Mouse (Mus musculus): Measurements from ENCODE around the gene Maz.

The Maz gene

DNA sequence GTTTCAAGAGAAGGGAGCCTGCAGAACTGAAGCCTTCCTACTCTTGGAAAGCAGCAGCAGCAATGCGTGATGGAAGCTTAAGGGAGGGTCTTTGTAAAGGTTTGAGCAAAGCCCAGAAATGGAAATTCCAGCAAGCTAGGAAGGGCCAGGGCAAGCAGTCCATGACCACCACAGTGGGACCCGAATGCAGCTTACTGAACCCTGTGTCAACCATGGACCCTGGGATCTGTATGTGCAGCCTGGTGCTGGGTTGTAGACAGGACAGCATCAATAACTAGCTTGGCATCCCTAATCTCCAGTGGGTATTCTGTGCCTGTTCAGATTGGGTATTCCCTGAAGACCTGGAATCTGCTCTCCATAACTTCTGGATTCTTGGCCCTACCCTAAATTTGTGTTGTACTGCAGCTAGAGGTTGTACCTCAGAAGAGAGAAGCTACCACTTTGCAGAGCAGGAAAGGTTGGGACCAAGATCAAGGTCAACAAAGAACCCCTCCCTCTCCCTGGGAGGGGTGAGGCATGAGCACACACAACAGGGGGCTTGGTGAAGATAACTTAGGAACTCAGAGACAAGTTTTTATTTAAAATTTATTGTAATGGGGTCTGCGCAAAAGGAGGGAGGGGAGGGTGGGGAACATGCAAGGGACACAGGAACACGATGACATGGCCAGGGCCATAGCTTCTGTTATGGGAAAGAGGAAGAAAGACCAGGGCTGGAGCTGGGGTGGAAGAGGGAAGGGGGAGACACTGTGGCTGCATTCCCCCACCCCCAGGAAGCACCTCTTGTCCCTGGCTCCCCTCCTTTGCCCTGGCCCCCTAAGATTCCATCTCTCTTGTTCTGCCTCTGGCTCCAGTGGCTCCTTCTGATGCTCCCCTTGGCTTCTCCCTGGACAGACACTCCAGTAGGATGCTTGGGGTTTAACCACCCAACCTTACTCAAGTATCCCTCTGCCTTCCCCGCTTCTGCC, 5.0 kb downstream of the Maz start:
- peak in 1 of 2 experiments; percentile 56 for DNase-seq (ENCODE audit: low spot score in 2 of 2)

DNA sequence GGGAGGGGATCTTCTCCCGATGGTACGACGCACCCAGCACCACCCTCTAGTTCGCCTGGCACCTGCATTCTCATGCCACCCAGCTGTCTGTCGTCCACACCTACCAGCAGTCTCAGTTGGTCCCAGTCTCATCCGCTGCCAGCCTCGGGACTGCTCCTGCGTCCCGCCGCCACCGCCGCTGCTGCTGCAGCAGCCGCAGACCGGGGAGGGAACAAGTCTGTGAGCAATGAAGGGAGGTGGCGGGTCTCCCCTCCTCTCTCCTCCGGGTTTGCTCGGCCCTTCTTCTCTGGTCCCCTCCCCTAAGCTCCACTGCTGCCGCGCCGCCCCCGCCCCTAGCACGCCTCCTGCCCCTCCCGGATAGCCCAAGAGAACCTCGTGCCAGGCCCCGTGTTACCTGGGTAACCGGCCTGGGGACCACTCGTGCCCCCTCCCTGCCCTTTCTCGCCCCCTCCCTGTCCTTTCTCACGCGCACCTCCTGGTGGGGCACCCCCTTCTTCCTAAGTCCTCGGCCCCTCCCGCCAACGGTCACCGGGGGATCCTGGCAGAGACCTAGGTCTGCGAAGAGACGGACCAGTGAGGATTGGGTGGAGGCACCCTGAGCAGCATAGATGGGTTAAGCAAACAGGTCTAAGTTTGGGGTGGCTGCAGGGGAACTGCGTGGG, 5.8 kb downstream of the Maz start, which contains the start of the genes Gm42742 and Prrt2:
Gene Gm42742 (minus strand): TSS at position 197 of the 662 bp plus-strand sequence.
Gene Prrt2 (minus strand): TSS at position 311 of the 662 bp plus-strand sequence.
- peak; percentile 86 to 90 for DNase-seq (ENCODE audit: low spot score in 2 of 2)

GRCm38 (mm10) chr7:127020491-127020890, 6.3 kb downstream of the Maz start:
- DNase-seq (ENCODE audit: low spot score in 2 of 2), result peak in 1 of 2 experiments; percentile 49

GRCm38 (mm10) chr7:127020031-127020430, 6.8 kb downstream of the Maz start:
- peak in 1 of 2 experiments; percentile 51 for DNase-seq (ENCODE audit: low spot score in 2 of 2)

- no peak for DNase-seq (ENCODE audit: low spot score in 2 of 2)
Measured at GRCm38 (mm10) chr7:127019306-127019960, 7.4 kb downstream of the Maz start.

DNA sequence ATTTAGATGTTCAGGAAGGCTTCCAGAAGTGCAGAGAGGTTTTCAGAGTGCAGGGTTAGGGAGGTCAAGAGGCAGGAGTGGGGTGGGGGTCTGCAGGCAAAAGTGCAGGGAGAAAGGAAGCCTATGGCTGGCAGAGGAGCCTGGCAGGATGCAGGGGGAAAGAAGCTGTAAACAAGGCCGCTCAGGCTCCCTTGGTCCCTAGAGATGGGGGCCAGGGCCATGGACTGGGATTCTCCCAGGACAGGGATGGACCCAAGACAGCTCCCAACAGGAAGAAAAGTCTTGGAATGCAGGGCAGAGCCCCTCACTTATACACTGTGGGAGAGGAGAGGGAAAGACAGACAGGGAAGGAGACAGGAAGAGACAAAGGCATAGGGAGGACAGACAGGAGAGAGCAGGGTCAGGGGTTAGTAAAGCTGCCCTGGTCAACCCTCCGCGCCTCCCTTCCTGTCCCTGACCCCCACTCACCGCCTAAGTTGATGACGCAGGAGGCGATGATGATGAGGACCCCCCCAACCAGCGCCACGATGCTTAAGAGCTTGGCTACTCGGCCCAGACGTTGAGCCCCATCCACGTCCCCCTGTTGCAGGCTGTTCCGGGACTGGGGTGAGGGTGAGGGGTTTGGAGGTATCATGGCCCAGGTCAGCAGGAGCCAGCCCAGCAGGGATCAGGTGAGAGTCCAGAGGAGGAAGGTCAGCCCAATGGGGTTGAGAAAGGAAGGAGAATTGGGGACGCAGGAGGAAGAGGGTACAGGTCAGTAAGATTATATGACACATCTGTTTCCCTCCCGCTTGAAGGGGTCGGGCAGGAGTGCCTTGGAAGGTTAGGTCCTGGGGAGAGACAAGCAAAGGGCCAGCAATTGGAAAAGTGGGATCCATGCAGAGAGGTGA, 8.2 kb downstream of the Maz start:
- DNase-seq (ENCODE audit: low spot score in 2 of 2), result peak in 1 of 2 experiments; percentile 34

DNA sequence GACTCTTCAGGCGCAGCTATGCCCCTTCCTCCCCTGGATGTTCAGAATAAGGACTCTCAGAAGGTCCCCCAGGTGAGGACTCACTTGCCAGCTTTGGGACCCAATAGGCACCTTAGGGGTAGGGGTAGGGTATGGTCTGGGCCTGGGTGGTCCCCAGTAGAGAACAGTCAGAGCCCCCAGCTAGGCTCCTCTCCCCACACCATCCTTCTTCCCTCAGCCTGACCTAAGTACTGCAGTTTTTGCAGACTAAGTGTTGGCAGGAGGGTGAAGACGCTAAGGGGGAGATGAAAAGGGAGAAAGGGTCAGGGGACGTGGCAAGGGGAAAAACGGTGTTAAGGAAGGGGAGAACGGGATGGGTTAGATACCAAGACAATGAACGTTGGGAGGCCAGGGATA, 8.9 kb downstream of the Maz start:
- no peak for DNase-seq (ENCODE audit: low spot score in 2 of 2)

GRCm38 (mm10) chr7:127016971-127017949, 9.6 kb downstream of the Maz start, which contains the start of gene Pagr1a:
Gene Pagr1a, minus strand, starts transcription at chr7:127017352.
- peak; percentile 98 to 99 for DNase-seq (ENCODE audit: low spot score in 2 of 2)

GRCm38 (mm10) chr7:127016486-127016938, 10.3 kb downstream of the Maz start:
- DNase-seq (ENCODE audit: low spot score in 2 of 2), result peak; percentile 70 to 75

DNA sequence TGATC, 10.6 kb downstream of the Maz start, which contains the start of gene Pagr1b:
Gene Pagr1b (minus strand): TSS at position 4 of the 5 bp plus-strand sequence.
- no peak for DNase-seq (ENCODE audit: low spot score in 2 of 2)

- DNase-seq (ENCODE audit: low spot score in 2 of 2), result no peak
Measured at GRCm38 (mm10) chr7:127016081-127016480, 10.8 kb downstream of the Maz start.

DNA sequence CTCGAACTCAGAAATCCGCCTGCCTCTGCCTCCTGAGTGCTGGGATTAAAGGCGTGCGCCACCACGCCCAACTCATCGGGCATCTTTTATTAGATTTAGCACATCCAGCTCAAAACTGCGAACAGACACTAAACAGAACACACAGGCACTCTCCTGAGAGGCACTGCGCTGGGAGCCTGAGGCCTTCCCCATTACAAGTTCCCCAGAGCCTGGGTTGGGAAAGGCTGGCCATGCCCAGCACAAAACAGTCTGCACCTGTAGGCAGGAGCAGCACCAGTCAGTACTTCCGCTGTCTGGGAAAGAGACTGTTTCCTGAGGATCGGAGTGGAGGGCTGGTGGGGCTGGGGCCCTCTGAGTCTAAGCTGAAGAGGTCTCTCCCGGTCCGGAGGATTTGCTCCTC, 11.8 kb downstream of the Maz start:
- DNase-seq (ENCODE audit: low spot score in 2 of 2), result no peak

- DNase-seq (ENCODE audit: low spot score in 2 of 2), result peak in 1 of 2 experiments; percentile 41
Measured at GRCm38 (mm10) chr7:127014320-127014719, 12.5 kb downstream of the Maz start, which contains the start of gene Mvp. Gene Mvp, minus strand, starts transcription at chr7:127014621.

DNA sequence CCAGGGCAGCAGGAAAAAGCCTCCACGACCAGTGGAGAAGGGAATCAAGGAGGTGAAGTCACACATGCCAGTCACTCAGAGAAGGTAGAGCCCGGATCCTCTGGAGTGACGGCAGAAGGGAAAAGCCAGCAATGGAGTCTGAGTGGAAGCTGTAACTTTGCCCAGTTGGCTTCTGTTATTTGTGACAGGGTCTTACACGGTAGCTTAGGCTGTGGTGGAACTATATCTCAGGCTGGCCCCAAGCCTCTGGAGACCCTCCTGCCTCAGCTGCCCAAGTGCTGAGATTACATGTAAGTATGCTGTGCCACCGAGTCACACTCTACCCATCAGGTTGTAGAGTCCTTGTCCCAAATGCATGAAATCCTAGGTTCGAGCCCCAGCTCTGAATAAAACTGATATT, 13.5 kb downstream of the Maz start:
- no peak for DNase-seq (ENCODE audit: low spot score in 2 of 2)

- no peak for DNase-seq (ENCODE audit: low spot score in 2 of 2)
Measured at GRCm38 (mm10) chr7:127012845-127013244, 14.0 kb downstream of the Maz start.

DNA sequence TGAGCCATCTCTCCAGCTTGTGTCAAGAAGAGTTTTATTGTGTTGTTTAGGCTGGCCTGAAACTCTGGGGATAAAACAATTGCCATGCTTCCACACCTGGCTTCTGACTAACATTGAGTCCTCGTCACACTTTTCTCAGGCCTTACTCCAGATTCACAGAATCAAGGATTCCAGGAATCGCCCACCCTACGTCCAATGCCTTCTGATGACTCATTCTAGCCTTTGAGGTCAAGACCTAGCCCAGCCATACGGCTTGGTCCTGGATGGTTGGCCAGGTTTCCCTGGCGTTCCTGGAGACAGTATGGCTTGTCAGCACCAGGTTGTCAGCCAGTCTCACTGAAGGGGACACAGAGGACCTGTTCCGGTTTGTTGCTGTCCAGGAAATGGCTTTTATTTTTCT, 14.5 kb downstream of the Maz start:
- no peak for DNase-seq (ENCODE audit: low spot score in 2 of 2)

- no peak for DNase-seq (ENCODE audit: low spot score in 2 of 2)
Measured at GRCm38 (mm10) chr7:127011717-127012116, 15.1 kb downstream of the Maz start.

- DNase-seq (ENCODE audit: low spot score in 2 of 2), result no peak
Measured at GRCm38 (mm10) chr7:127011051-127011450, 15.8 kb downstream of the Maz start.

DNA sequence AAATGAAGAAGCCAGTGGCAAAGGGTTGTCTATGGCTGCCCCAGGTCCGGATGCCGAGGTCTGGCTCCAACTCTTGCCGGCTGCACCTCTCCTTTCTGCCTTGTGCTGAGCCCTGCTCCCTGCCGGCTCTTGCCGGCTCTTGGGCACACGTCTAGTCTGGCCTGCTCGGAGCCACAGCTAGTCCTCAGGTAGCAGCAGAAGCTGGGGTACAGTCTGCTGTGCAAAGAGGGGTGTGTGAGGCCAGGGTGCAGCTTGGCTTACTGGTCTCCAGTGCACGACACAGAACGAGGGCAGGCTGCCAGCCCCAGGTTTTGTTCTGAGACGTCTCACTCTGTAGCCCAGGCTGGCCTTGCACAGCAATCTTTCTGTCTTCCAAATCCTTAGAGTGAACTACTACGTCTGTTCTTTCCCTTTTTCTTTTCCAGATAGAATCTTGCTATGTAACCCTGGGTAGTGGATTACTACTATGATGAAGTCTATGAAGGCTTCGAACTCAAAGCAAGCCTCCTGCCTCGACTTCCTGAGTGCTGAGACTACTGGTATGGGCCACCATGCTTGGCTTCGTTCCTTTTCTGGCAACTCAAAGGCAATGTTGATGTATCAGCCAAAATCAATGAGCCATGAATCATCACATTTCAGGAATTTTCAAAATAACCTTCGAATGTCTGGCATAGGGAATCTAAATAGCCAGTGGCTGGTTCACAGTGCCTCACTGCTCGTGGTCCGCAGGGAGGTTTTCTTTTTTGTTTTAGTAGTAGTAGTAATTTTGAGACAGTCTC, 17.3 kb downstream of the Maz start:
- DNase-seq (ENCODE audit: low spot score in 2 of 2), result no peak

Data from right cerebral cortex, postnatal 10 days (tissue).